Mouse (Mus musculus): Measurements from ENCODE around the gene Gpr83. TPM values are rescaled to one million over a fixed set of nuclear protein-coding genes. Genes with fewer than 3 reads are reported as not detected.
A peak's percentile ranks its signal among the peaks of the same experiment; 100 is the strongest.
"Not testable (repeated sequence)": the region's sequence is repeated elsewhere in the genome, so short reads cannot be mapped to it uniquely, and the experiment has no call there.

The Gpr83 gene
- polyA plus RNA-seq, 2 experiments: not detected

GRCm38 (mm10) chr9:14872181-14872930 lies 12.3 kb downstream of the Gpr83 start:
- H3K4me2 ChIP-seq (ENCODE audit: low read depth): no peak overlapping the region
- no peak overlapping the region for H3K27ac ChIP-seq
- TF ChIP-seq CTCF (IDR thresholded peaks at IDR 0.05; ENCODE audit: low read depth) (no peak), EP300 (IDR thresholded peaks at IDR 0.05; ENCODE audit: low read depth) (no peak)
- WGBS (ENCODE audit: insufficient replicate concordance): 51% methylated on average over 17 of the region's 17 CpGs
- no peak overlapping the region for H3K4me3 ChIP-seq (ENCODE audit: insufficient read depth in 1 of 2, low read depth in 2 of 2, low read length in 2 of 2)
- H3K36me3 ChIP-seq (replicated peaks; ENCODE audit: control insufficient read depth, insufficient read depth, low read depth): no peaks in the 10 kb centered on the region
- H3K9me3 ChIP-seq (ENCODE audit: control insufficient read depth, low read length): no peaks in the 10 kb centered on the region
- ATAC-seq (ENCODE audit: insufficient read depth): no peak
- no peak overlapping the region for H3K9ac ChIP-seq (replicated peaks)
- no peak for DNase-seq (ENCODE audit: low read depth in 3 of 3, low spot score in 3 of 3)
- no peaks in the 10 kb centered on the region for H3K4me1 ChIP-seq (replicated peaks; ENCODE audit: control insufficient read depth in 2 of 2, insufficient read depth in 2 of 2, low read length in 1 of 2)
- H3K27me3 ChIP-seq (ENCODE audit: control insufficient read depth, insufficient read depth, low read length): no peaks in the 10 kb centered on the region

GRCm38 (mm10) chr9:14875743-14876507 lies 15.9 kb downstream of the Gpr83 start:
- Histone ChIP-seq H3K36me3 (replicated peaks; ENCODE audit: control insufficient read depth, insufficient read depth, low read depth) (no peaks in the 10 kb centered on the region), H3K4me1 (replicated peaks; ENCODE audit: control insufficient read depth in 2 of 2, insufficient read depth in 2 of 2, low read length in 1 of 2) (no peaks in the 10 kb centered on the region), H3K9me3 (ENCODE audit: control insufficient read depth, low read length) (no peaks in the 10 kb centered on the region), H3K4me3 (ENCODE audit: insufficient read depth in 1 of 2, low read depth in 2 of 2, low read length in 2 of 2) (no peak overlapping the region), H3K4me2 (ENCODE audit: low read depth) (no peak overlapping the region), H3K27me3 (ENCODE audit: control insufficient read depth, insufficient read depth, low read length) (no peaks in the 10 kb centered on the region), H3K9ac (replicated peaks) (no peak overlapping the region), H3K27ac (no peak overlapping the region)
- ATAC-seq (ENCODE audit: insufficient read depth): no peak
- DNase-seq (ENCODE audit: low read depth in 3 of 3, low spot score in 3 of 3): no peak
- no peak for TF ChIP-seq CTCF (IDR thresholded peaks at IDR 0.05; ENCODE audit: low read depth)
- TF ChIP-seq EP300 (IDR thresholded peaks at IDR 0.05; ENCODE audit: low read depth): no peak
- 52% methylated on average over 5 of the region's 5 CpGs for WGBS (ENCODE audit: insufficient replicate concordance)

- H3K4me3 ChIP-seq (ENCODE audit: insufficient read depth in 1 of 2, low read depth in 2 of 2, low read length in 2 of 2); DNase-seq (ENCODE audit: low read depth in 3 of 3, low spot score in 3 of 3); H3K27me3 ChIP-seq (ENCODE audit: control insufficient read depth, insufficient read depth, low read length); H3K9me3 ChIP-seq (ENCODE audit: control insufficient read depth, low read length); ATAC-seq (ENCODE audit: insufficient read depth); H3K4me2 ChIP-seq (ENCODE audit: low read depth); H3K9ac ChIP-seq (replicated peaks); H3K4me1 ChIP-seq (replicated peaks; ENCODE audit: control insufficient read depth in 2 of 2, insufficient read depth in 2 of 2, low read length in 1 of 2); H3K36me3 ChIP-seq (replicated peaks; ENCODE audit: control insufficient read depth, insufficient read depth, low read depth); H3K27ac ChIP-seq: not testable (repeated sequence)
- WGBS (ENCODE audit: insufficient replicate concordance): 48% methylated on average over 8 of the region's 8 CpGs
These were observed 16.6 kb downstream of the Gpr83 start for GRCm38 (mm10) chr9:14876566-14876965.

- no peak for ATAC-seq (ENCODE audit: insufficient read depth)
- 19% methylated on average over 4 of the region's 4 CpGs for WGBS (ENCODE audit: insufficient replicate concordance)
These were observed 24.6 kb downstream of the Gpr83 start for GRCm38 (mm10) chr9:14884641-14885040.

GRCm38 (mm10) chr9:14885151-14885550 lies 25.1 kb downstream of the Gpr83 start:
- no peak for ATAC-seq (ENCODE audit: insufficient read depth)
- Histone ChIP-seq H3K27ac (no peak overlapping the region), H3K36me3 (replicated peaks; ENCODE audit: control insufficient read depth, insufficient read depth, low read depth) (no peaks in the 10 kb centered on the region), H3K27me3 (ENCODE audit: control insufficient read depth, insufficient read depth, low read length) (no peaks in the 10 kb centered on the region), H3K4me3 (ENCODE audit: insufficient read depth in 1 of 2, low read depth in 2 of 2, low read length in 2 of 2) (no peak overlapping the region), H3K4me2 (ENCODE audit: low read depth) (no peak overlapping the region), H3K9ac (replicated peaks) (no peak overlapping the region), H3K4me1 (replicated peaks; ENCODE audit: control insufficient read depth in 2 of 2, insufficient read depth in 2 of 2, low read length in 1 of 2) (peaks cover 0 to 4% of the 10 kb centered on the region in 2 experiments; a peak in 1 of 4 replicates), H3K9me3 (ENCODE audit: control insufficient read depth, low read length) (no peaks in the 10 kb centered on the region)
- no peak for DNase-seq (ENCODE audit: low read depth in 3 of 3, low spot score in 3 of 3)
- no peak for TF ChIP-seq EP300 (IDR thresholded peaks at IDR 0.05; ENCODE audit: low read depth)
- peak; percentile 8; the same call in 1 of the 2 replicates for TF ChIP-seq CTCF (IDR thresholded peaks at IDR 0.05; ENCODE audit: low read depth)

More at GRCm38 (mm10) chr9:14884641-14885040, 24.6 kb downstream of the Gpr83 start:
- H3K36me3 ChIP-seq (replicated peaks; ENCODE audit: control insufficient read depth, insufficient read depth, low read depth): no peaks in the 10 kb centered on the region
- no peaks in the 10 kb centered on the region for H3K9me3 ChIP-seq (ENCODE audit: control insufficient read depth, low read length)
- no peak overlapping the region for H3K4me2 ChIP-seq (ENCODE audit: low read depth)
- peaks cover 0 to 4% of the 10 kb centered on the region in 2 experiments; a peak in 1 of 4 replicates for H3K4me1 ChIP-seq (replicated peaks; ENCODE audit: control insufficient read depth in 2 of 2, insufficient read depth in 2 of 2, low read length in 1 of 2)
- no peaks in the 10 kb centered on the region for H3K27me3 ChIP-seq (ENCODE audit: control insufficient read depth, insufficient read depth, low read length)
- no peak overlapping the region for H3K4me3 ChIP-seq (ENCODE audit: insufficient read depth in 1 of 2, low read depth in 2 of 2, low read length in 2 of 2)
- no peak overlapping the region for H3K27ac ChIP-seq
- no peak for DNase-seq (ENCODE audit: low read depth in 3 of 3, low spot score in 3 of 3)
- H3K9ac ChIP-seq (replicated peaks): no peak overlapping the region
- TF ChIP-seq EP300 (IDR thresholded peaks at IDR 0.05; ENCODE audit: low read depth) (no peak), CTCF (IDR thresholded peaks at IDR 0.05; ENCODE audit: low read depth) (no peak)
